Mouse (Mus musculus): Measurements from ENCODE around the gene Clec3a.

Clec3a gene

GRCm38 (mm10) chr8:114417786-114418185, at the start of gene Clec3a:
TSS of gene Clec3a (plus strand) at chr8:114418086.
- DNase-seq (ENCODE audit: low spot score in 2 of 2), result no peak

GRCm38 (mm10) chr8:114369038-114369976, 48.6 kb upstream of the Clec3a start:
- peak; percentile 3 to 9 for DNase-seq (ENCODE audit: low spot score in 2 of 2)

- DNase-seq (ENCODE audit: low spot score in 2 of 2), result no peak
These were observed 43.5 kb upstream of the Clec3a start for GRCm38 (mm10) chr8:114374390-114374789.

DNA sequence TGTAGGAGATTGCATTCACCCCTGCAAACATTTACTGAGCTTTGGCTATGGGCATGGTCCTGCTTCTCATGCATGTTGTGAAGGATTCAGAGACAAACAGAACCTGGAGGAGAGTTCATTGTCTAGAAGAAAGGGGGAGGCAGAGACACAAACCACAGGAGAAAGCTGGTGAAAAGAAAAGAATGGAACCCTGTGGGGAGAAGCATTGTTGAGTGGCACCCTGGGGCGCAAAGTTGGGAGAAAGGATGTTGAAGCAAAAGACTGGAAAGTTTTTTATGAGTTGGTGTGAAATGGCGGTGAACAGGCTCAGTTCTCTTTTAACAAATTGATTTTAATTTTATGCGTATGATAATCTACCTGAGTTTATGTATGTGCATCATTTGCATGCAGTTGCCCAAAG, 33.7 kb upstream of the Clec3a start:
- DNase-seq (ENCODE audit: low spot score in 2 of 2), result no peak

GRCm38 (mm10) chr8:114387494-114387893, 30.4 kb upstream of the Clec3a start:
- DNase-seq (ENCODE audit: low spot score in 2 of 2), result no peak

DNA sequence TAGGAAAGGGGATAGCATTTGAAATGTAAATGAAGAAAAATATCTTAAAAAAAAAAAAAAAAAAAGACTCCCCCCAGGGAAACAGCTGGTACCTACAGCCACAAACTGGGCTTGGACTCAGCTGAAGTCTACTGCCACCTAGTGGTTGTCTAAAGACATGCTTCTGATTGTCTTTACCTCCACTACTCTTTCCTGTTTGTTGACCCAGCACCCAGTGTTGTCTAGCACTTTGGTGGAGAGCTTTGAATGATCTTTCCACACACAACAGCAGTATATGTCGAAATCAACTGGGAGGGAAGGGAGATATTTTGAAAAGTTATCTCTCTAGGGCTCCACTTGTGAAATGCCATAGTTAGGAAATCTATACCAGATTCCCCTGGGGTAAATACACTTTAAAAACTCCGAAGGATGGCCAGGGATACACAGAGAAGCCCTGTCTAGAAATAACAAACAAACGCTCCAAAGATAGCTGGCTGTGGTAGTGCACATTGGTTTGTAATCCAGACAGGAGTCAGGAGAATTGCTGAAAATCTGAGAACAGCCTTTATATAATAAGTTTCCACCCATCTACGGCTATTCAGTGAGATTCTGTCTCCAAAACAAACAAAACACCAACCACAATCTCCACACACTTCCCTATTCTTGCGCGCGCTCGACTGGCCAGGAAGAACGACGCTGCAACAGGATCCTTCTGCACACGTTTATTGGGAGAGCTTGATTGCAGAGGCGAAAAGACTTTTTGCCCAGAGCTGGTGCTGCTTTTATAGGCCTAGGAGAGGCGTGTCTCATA, 27.2 kb upstream of the Clec3a start:
- no peak for DNase-seq (ENCODE audit: low spot score in 2 of 2)

DNA sequence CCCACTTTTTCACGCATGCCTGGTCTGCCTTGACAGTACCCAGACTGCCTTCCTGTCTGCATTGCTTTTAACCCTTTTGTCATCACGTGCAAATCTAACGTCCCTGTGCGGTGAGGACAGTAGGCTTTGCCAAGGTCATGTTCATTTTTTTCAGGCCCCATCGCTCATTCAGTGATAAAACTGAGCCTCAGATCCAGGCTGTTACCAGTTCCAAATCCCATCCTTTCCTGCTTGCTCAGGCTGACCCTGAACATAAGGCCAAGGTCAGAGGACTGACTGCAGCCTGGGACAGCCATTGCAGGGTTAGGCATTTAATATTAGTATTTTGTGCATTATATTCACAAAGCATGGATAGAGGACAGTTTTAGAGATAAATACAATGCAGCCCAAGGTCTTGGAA, 19.6 kb upstream of the Clec3a start:
- no peak for DNase-seq (ENCODE audit: low spot score in 2 of 2)

DNA sequence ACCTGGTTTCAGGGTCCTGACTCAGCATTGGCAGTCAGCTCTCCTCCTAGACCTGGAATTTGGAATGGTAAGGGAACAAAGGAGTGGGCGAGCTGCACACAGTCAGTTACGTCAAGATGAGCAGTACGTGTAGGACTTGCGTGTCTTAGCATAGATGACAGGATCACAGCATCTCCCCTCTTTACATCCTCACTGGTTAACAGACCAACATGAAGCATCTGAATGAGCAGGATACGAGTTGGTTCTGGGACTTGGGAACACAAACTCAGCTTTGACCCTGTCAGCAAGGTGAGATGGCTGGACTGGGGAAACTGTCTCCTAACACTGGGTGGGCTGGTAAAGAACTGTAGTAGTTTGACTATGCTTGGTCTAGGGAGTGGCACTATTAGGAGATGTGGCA, 18.6 kb upstream of the Clec3a start:
- no peak for DNase-seq (ENCODE audit: low spot score in 2 of 2)

DNA sequence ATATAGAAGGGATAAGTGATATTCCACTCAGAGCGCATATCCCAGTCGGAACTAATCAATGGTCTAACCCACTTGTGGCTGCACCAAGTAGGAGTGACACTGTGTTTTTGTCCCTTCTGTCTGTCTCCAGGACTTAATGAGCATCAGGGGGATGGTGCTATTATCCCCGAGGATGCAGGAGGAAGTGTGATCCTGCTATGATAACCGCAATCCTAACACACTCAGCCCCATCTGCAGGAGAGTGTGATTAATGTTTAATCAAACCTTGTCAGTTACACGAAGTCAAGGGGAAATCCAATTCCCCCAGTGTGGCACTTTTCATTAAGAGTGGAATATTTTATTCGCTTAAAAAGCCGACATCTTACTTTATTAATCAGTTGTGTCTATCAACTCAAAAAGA, 16.2 kb upstream of the Clec3a start:
- no peak for DNase-seq (ENCODE audit: low spot score in 2 of 2)

DNA sequence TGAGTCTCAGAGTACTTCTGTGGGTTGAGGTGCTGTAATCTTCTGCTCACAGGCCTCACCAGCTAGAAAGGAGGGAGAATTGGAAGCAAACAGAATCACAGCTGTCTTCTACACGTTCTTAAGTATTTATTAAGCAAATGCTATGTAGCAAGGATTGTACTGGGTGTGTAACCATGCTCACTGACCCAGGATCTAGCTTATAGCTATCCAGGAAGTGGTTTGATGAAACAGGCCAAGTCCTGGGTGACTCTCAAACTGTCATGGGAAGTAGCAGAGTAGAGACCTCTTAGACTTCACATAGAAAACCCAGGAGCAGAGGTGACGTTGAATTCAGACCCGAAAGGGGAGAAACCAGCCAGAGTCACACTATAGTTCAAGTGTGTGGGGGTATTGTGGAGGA, 6.5 kb upstream of the Clec3a start:
- DNase-seq (ENCODE audit: low spot score in 2 of 2), result no peak

GRCm38 (mm10) chr8:114418486-114418885, 600 bp downstream of the Clec3a start:
- no peak for DNase-seq (ENCODE audit: low spot score in 2 of 2)

DNA sequence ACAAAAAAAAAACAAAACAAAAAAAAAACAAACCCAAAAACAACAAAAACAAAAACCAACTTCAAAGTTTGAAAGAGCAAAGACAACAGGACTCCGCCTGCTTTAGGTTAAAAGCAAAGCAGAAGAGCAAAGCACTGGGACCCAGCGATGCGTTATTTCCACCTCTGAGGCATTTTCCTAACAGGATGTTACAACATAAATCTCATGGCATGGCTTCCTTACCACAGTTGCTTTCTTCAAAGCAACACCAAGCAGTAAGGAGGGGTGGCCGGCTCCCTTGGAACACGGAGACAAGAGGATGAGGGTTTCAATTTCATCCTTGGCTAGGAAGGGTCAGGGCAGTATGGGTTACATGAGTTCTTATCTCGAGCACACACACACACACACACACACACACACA, 1.0 kb downstream of the Clec3a start:
- DNase-seq (ENCODE audit: low spot score in 2 of 2), result no peak

DNA sequence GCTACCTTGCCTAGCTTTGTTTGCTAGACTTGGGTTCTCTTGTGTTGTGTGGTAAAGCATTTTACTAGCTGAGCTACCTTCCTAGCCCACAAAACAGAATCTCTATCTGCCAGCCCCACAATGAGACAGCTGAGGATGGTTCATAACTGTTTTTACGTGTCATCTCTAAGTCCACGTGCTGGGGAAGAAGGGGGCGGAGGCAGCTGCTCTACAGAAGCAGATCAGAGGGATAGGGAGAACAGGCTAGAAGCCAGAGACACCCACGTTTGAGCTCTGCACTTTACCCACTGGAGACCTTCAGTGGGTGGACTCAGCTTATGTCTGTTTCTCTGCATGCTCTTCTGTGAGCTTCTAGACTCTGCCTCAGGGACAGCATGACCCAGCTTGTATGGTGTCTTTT, 3.7 kb downstream of the Clec3a start:
- no peak for DNase-seq (ENCODE audit: low spot score in 2 of 2)

GRCm38 (mm10) chr8:114438236-114438635, 20.4 kb downstream of the Clec3a start:
- peak in 1 of 2 experiments; percentile 20 for DNase-seq (ENCODE audit: low spot score in 2 of 2)

GRCm38 (mm10) chr8:114439334-114440204, 21.7 kb downstream of the Clec3a start, which contains the start of gene Wwox:
TSS of gene Wwox (plus strand) at chr8:114439655.
- peak; percentile 95 to 96 for DNase-seq (ENCODE audit: low spot score in 2 of 2)

DNA sequence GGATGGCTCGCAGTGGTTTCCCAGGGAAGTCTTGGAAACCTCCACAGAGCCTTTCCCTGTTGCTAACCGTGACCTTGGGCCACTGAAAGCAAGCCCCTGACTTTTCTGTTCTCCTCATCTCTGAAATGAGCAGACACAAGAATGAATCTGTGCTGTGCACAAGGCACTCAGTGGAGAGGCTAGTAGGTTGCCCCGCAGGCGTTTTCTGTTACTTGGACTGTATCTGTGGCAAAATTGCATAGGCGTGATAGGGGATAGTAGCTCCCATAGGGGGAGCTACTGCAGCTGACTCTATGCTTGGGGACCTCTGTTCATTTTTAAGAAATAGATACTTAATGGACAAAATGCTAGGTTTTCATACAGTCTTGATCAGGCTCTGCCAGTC, 22.3 kb downstream of the Clec3a start:
- no peak for DNase-seq (ENCODE audit: low spot score in 2 of 2)

- DNase-seq (ENCODE audit: low spot score in 2 of 2), result peak; percentile 16 to 37
These were observed 23.7 kb downstream of the Clec3a start for GRCm38 (mm10) chr8:114441616-114442015.

- no peak for DNase-seq (ENCODE audit: low spot score in 2 of 2)
These were observed 29.0 kb downstream of the Clec3a start for GRCm38 (mm10) chr8:114446884-114447283.

DNA sequence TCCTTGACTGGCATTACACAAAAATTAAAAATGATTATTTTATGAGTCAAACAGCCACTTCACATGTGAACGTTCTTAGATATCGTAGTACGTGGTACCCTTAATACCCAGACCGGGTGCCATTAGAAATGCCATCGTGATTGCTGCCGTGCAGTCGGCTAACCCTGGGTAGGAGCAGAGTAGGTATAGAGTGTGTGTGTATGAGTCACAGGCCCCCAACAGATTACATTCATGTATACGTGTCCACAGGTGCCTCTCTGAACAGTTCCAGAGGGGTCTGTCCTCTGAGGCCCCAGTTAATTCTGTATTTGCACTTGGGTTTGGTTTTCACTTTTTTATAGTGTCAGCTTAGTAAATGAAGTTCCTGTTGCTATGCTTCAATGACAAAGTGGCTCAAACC, 34.4 kb downstream of the Clec3a start:
- no peak for DNase-seq (ENCODE audit: low spot score in 2 of 2)

- DNase-seq (ENCODE audit: low spot score in 2 of 2), result peak; percentile 22 to 52
These were observed 34.9 kb downstream of the Clec3a start for GRCm38 (mm10) chr8:114452781-114453221.

GRCm38 (mm10) chr8:114455302-114455701, 37.4 kb downstream of the Clec3a start:
- DNase-seq (ENCODE audit: low spot score in 2 of 2), result no peak

- DNase-seq (ENCODE audit: low spot score in 2 of 2), result no peak
These were observed 38.1 kb downstream of the Clec3a start for GRCm38 (mm10) chr8:114455953-114456352.

Measured in spleen, postnatal 36 days (tissue).